Mouse (Mus musculus) E14TG2a.4 (cell line): Measurements from ENCODE around the gene Cat.

Experiments used
- CTCF ChIP-seq: conservative IDR thresholded peaks from 2 replicates; pipeline ENCODE4 v1.5.1; 2014; ENCODE audit warnings: low read length
- NANOG ChIP-seq: IDR thresholded peaks from 2 replicates; pipeline ENCODE4 v1.6.1; 2014; ENCODE audit warnings: borderline replicate concordance, low read length, mixed read lengths
- POU5F1 ChIP-seq: IDR thresholded peaks from 2 replicates; pipeline ENCODE4 v1.6.1; 2014; ENCODE audit warnings: low read length, borderline replicate concordance

GRCm38 (mm10) chr2:103512066-103512795, 27.3 kb upstream of the Cat start:
- TF ChIP-seq CTCF (no peak), POU5F1 (no peak), NANOG (no peak)
